Mouse (Mus musculus) spleen, embryonic (tissue): ENCODE measurements around the gene Qtrt2.

ENCODE experiments used
- CTCF ChIA-PET: fragments of 350-600 bp; sonication (Branson Sonifier 250); formaldehyde crosslinking; loops from one replicate; lab custom pipeline; 2022; lab: Charles Lee

Gene Qtrt2

GRCm38 (mm10) chr16:43925001-43925558 is 1.5 kb downstream of the Qtrt2 start:
- CTCF ChIA-PET = no interaction called here

- CTCF ChIA-PET = no interaction called here
Measured at GRCm38 (mm10) chr16:43922630-43923029, 4.0 kb downstream of the Qtrt2 start.

- CTCF ChIA-PET = no interaction called here
Measured at GRCm38 (mm10) chr16:43922024-43922423, 4.6 kb downstream of the Qtrt2 start.

DNA sequence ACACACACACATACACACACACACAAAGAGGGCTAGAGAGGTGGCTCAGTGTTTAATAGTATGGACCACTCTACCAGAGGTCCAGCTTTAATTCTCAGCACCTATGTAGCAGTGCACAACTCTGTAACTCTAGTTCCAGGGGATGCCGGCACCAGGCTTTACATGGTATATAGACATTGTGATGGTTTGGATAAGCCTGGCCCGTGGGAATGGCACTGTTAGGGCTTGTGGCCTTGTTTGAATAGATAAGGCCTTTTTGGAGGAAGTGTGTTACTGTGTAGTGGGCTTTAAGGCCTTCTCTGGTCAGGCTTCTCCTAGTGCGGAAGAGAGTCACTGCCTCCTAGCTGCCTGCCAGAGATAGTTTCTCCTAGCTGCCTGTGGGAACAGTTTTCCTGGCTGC is 7.7 kb downstream of the Qtrt2 start:
- CTCF ChIA-PET = no interaction called here

DNA sequence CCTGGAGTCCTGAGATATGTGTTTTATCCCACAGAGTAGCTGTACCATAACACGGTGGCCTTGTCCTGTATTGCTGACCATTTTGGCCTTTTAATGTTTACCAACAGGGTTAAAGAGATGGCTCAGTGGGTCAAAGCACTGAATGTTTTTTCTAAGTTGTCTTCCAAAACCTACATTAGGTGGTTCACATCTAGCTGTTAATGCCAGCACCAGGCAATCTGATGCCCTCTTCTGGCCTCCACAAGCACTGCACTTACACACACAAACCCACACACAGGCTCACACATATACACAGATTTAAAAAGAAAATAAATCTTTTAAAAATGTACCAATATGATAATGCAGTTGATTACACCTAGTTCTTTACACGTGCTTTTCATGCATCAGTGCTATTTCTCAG is 17.7 kb downstream of the Qtrt2 start:
- CTCF ChIA-PET = no interaction called here

- CTCF ChIA-PET = interaction anchor here (0.7 kb wide), 1 partner anchor 121 kb away, joined by 3 read pairs; no protein-coding TSS in a partner anchor
Measured at GRCm38 (mm10) chr16:43900571-43900970, 26.0 kb downstream of the Qtrt2 start.

- CTCF ChIA-PET = interaction anchor here (0.6 to 0.7 kb wide), 2 partner anchors 117 to 121 kb away, joined by 3 to 9 read pairs; no protein-coding TSS in a partner anchor
Measured at GRCm38 (mm10) chr16:43900138-43900537, 26.5 kb downstream of the Qtrt2 start.

GRCm38 (mm10) chr16:43894501-43894900 is 32.1 kb downstream of the Qtrt2 start:
- CTCF ChIA-PET = no interaction called here

DNA sequence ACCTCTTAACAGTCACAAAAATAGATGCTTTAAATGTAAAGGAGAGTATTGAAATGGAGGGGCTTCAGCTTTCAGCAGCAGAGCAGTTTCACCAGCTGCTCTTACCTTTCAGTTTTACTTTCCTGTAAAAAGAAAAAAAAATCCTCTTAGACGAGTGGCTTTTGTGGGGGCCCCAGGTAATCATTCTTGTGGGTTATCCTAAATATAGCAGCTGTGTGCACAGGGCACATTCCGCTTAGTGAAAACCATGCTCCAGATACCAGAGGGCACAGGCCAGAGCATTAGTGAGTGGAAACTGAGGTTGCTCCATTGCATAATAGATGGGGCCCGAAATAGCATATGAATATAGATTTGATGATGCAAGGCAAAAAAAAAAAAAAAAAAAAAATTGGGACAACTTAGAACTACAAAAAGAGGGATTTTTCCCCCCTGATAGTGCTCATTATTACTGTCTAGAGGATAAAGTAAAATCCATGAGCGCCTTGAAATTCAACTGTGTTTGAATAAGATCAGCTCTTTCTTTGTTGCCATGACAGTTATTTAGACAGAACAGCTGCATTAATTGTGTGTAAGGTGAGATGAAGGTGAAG is 35.8 kb downstream of the Qtrt2 start:
- CTCF ChIA-PET = interaction anchor here (0.7 kb wide), 1 partner anchor 473 kb away, joined by 14 read pairs; no protein-coding TSS in a partner anchor

DNA sequence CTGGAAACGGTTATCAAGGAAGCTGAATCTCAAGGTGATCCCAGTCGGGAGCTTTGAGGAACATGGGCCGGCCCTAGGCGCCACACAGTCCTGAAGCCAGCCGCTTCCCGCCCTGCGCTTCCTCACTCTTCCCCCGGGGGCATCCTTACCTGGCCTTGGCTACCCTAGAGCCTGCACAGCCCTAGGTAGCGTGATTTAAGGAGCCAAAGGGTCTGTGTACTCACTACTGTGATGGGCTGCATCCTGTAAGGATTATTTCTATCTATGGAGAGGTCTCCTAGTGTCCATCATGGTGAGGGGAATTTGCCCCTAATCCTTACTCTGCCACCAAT is 36.6 kb downstream of the Qtrt2 start:
- CTCF ChIA-PET = interaction anchor here (0.6 kb wide), 1 partner anchor 118 kb away, joined by 13 read pairs; no protein-coding TSS in a partner anchor

- CTCF ChIA-PET = interaction anchor here (0.6 to 0.9 kb wide), 2 partner anchors 119 to 250 kb away, joined by 4 to 13 read pairs; partner anchors contain the start of genes Atp6v1a and Naa50
Measured at GRCm38 (mm10) chr16:43889208-43890004, 37.2 kb downstream of the Qtrt2 start, which contains the start of gene Ccdc191. Gene Ccdc191 (plus strand): TSS chr16:43889800.

DNA sequence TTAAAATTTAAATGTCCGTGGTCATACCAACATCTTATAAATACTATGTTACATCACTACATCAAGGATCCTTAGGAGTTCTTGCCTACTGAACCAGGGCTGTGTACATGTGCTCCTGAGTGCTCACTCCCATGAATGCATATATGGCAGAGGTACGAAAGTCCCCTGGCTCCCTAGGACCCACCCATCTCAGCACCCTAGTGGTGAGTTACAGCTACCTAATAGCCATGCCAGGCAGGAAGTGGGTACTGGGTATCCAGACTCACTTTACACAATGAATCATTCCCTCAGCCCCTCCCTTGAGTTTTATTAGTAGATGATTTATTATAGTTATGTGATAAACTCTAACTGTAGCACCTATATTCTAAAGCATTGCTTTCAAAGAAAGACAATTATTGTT is 44.3 kb downstream of the Qtrt2 start:
- CTCF ChIA-PET = interaction anchor here (0.6 kb wide), 1 partner anchor 152 kb away, joined by 3 read pairs; no protein-coding TSS in a partner anchor

- CTCF ChIA-PET = no interaction called here
Measured at GRCm38 (mm10) chr16:43881636-43882035, 45.0 kb downstream of the Qtrt2 start.

DNA sequence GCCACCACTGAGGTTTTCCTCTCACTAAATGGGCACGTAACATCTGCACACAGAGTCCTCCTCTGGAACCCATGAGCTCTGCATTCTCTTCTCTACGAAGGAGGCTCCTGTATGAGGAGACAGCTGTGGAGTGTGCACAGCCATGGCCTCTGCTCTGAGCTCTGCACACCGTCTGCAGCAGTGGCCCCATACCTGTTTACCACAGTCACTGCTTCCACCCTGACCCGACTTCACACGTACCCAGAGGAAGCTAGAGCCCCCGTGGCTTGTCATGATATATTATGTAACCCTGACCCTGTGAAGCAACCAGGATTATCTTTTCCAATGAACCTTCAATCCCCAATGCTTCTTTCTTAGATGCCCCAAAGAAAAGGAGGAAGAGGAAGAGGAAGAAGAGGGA is 46.8 kb downstream of the Qtrt2 start:
- CTCF ChIA-PET = no interaction called here

GRCm38 (mm10) chr16:43871419-43871818 is 55.2 kb downstream of the Qtrt2 start:
- CTCF ChIA-PET = no interaction called here

DNA sequence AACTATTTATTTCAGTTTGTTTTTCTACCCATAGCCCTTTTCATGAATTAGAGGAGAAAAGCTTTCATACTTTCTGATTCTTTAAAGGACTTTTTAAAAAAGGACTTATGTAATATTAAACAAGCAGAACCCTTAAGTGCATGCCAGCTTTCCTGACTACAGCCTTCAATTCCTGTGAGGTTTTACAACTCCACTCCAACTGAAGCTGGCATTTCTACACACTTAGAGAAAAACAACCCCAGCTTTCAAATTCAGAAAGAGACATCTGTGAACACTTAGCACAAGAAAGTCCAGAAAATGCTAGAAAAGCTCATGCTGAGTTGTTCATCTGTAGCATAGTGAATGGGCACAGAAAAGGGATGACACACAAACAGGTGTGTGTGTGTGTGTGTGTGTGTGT is 56.8 kb downstream of the Qtrt2 start:
- CTCF ChIA-PET = no interaction called here

GRCm38 (mm10) chr16:43860624-43861023 is 66.0 kb downstream of the Qtrt2 start:
- CTCF ChIA-PET = no interaction called here

DNA sequence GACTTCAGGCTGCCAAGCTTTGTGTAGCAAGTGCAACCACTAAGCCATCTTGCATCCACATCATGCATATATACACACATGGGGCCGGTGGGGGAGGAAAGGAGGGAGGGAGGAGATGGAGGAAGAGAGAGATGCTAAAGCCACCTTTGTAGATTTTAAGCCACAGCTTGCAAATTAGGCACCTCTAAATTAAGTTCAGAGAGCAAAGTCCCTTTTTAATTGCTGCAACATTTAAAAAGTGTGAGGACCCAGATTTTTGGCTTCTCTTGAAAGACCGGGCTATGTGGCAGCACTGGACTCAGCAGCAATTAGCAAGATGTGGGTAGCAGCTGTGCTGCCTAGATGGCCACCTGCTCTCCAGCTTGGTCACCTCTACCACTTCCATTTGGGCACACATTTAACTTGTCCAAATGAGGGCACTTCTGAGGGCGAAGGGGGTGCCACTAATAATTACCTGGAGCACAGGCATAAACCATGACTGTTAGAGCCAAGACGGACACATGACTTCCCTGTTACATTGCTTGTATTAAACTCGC is 67.6 kb downstream of the Qtrt2 start:
- CTCF ChIA-PET = no interaction called here

GRCm38 (mm10) chr16:43849839-43850238 is 76.8 kb downstream of the Qtrt2 start:
- CTCF ChIA-PET = no interaction called here

DNA sequence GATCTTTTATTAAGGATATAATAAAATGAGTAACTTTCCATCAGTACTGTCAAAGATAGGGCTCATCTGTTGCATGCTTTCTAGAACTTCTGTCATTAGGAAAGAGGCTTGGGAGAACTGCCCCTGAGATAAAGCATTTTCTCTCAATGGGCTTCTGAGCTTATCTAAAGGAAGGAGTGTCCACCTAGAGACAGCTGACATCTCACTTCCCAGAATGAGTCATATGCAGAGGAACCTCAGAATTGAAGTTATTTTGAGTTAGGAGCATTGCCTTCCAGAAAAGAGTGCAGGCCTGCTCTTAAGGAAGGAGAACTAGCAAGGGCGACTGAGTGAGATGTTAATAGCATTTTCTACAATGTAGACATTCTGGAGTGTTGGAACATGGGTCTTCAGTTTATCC is 85.4 kb downstream of the Qtrt2 start:
- CTCF ChIA-PET = no interaction called here

DNA sequence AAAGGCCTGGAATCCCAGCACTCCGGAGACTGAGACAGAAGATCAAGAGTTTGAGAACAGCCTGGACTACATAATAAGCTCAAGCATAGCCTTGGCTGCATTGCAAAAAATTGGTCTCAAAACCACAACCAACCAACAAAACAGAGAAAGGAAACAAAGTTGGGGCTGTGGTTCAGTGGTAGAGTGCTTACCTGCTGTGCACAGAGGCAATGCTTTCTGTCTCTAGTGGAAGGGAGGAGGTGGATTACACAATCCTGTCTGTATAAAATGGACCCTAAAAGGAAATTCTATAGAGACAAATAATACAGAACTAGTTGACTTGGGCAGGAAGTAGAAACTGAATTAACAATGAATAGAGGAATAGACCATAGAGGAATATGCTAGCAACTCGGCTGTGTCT is 94.7 kb downstream of the Qtrt2 start:
- CTCF ChIA-PET = interaction anchor here (0.6 kb wide), 1 partner anchor 188 kb away, joined by 7 read pairs; no protein-coding TSS in a partner anchor

GRCm38 (mm10) chr16:43827492-43827891 is 99.1 kb downstream of the Qtrt2 start:
- CTCF ChIA-PET = no interaction called here
